Mouse (Mus musculus): ENCODE results near the gene Mob3b.

The Mob3b gene

GRCm38 (mm10) chr4:35006056-35006455, 151.2 kb downstream of the Mob3b start:
- in situ Hi-C loops (cut with MseI, MboI): no loop called here

GRCm38 (mm10) chr4:35005068-35005769, 152.1 kb downstream of the Mob3b start:
- in situ Hi-C loops (cut with MseI, MboI): no loop called here

GRCm38 (mm10) chr4:35004473-35004872, 152.8 kb downstream of the Mob3b start:
- in situ Hi-C loops (cut with MseI, MboI): no loop called here

GRCm38 (mm10) chr4:35003550-35004326, 153.5 kb downstream of the Mob3b start:
- in situ Hi-C loops (cut with MseI, MboI): no loop called here

GRCm38 (mm10) chr4:34996616-34997015, 160.7 kb downstream of the Mob3b start:
- in situ Hi-C loops (cut with MseI, MboI): no loop called here

GRCm38 (mm10) chr4:34993639-34993975, 163.7 kb downstream of the Mob3b start:
- in situ Hi-C loops (cut with MseI, MboI): no loop called here

- in situ Hi-C loops (cut with MseI, MboI): no loop called here
These were observed 164.2 kb downstream of the Mob3b start for GRCm38 (mm10) chr4:34992866-34993638.

GRCm38 (mm10) chr4:34991891-34992865, 165.1 kb downstream of the Mob3b start:
- in situ Hi-C loops (cut with MseI, MboI): no loop called here

- in situ Hi-C loops (cut with MseI, MboI): no loop called here
These were observed 166.2 kb downstream of the Mob3b start for GRCm38 (mm10) chr4:34991116-34991515.

- in situ Hi-C loops (cut with MseI, MboI): no loop called here
These were observed 166.6 kb downstream of the Mob3b start for GRCm38 (mm10) chr4:34990659-34991058.

GRCm38 (mm10) chr4:34987568-34987967, 169.7 kb downstream of the Mob3b start:
- in situ Hi-C loops (cut with MseI, MboI): no loop called here

- in situ Hi-C loops (cut with MseI, MboI): no loop called here
These were observed 170.2 kb downstream of the Mob3b start for GRCm38 (mm10) chr4:34987109-34987508.

- in situ Hi-C loops (cut with MseI, MboI): no loop called here
These were observed 170.6 kb downstream of the Mob3b start for GRCm38 (mm10) chr4:34986647-34987046.

- in situ Hi-C loops (cut with MseI, MboI): no loop called here
These were observed 172.9 kb downstream of the Mob3b start for GRCm38 (mm10) chr4:34984377-34984776.

- in situ Hi-C loops (cut with MseI, MboI): no loop called here
These were observed 173.8 kb downstream of the Mob3b start for GRCm38 (mm10) chr4:34983511-34983910.

GRCm38 (mm10) chr4:34981301-34982172, 175.7 kb downstream of the Mob3b start:
- in situ Hi-C loops (cut with MseI, MboI): no loop called here

- in situ Hi-C loops (cut with MseI, MboI): no loop called here
These were observed 176.7 kb downstream of the Mob3b start for GRCm38 (mm10) chr4:34980461-34981039.

- in situ Hi-C loops (cut with MseI, MboI): no loop called here
These were observed 180.2 kb downstream of the Mob3b start for GRCm38 (mm10) chr4:34976916-34977702.

GRCm38 (mm10) chr4:34976331-34976778, 180.9 kb downstream of the Mob3b start:
- in situ Hi-C loops (cut with MseI, MboI): no loop called here

Data from mouse trophoblast stem cell (cell line).